Mouse (Mus musculus) monocyte, adult 5-6 weeks (primary cell): Measurements from ENCODE around the gene Paqr7. TPM values are rescaled to one million over a fixed set of nuclear protein-coding genes. Genes with fewer than 3 reads are reported as not detected.
"Not testable (repeated sequence)": the region's sequence is repeated elsewhere in the genome, so short reads cannot be mapped to it uniquely, and the experiment has no call there.

Experiments
- ATAC-seq: fragments of 153-309, 156-312 bp; replicated peaks from 2 replicates; pipeline ENCODE4 v1.8.0; 2017; ENCODE audit warnings: mild to moderate bottlenecking; ENCODE audit not compliant: low TSS enrichment, insufficient number of reproducible peaks, severe bottlenecking, poor library complexity, low FRiP score
- total RNA-seq: library from RNA; stranded (forward); fragments of 200-1000, 200-491, 200-594 nt; gene quantifications from 3 replicates; pipeline ENCODE4 v1.2.3, GENCODE M21; 2017

Paqr7 gene
- total RNA-seq, 1 experiment from 2014 or later: 2.3 TPM

GRCm38 (mm10) chr4:134494780-134495545 lies 1.5 kb upstream of the Paqr7 start:
- ATAC-seq: peak; percentile 62

GRCm38 (mm10) chr4:134495546-134495923 lies 962 bp upstream of the Paqr7 start:
- no peak for ATAC-seq

GRCm38 (mm10) chr4:134497223-134497622 lies 726 bp downstream of the Paqr7 start:
- ATAC-seq: no peak

GRCm38 (mm10) chr4:134497986-134498731 lies 1.7 kb downstream of the Paqr7 start:
- no peak for ATAC-seq

GRCm38 (mm10) chr4:134498983-134499382 lies 2.5 kb downstream of the Paqr7 start:
- not testable (repeated sequence) for ATAC-seq

- no peak for ATAC-seq
Measured at GRCm38 (mm10) chr4:134501095-134501494, 4.6 kb downstream of the Paqr7 start.

- no peak for ATAC-seq
Measured at GRCm38 (mm10) chr4:134503686-134504357, 7.3 kb downstream of the Paqr7 start.

- ATAC-seq: no peak
Measured at GRCm38 (mm10) chr4:134505303-134505789, 8.8 kb downstream of the Paqr7 start.

GRCm38 (mm10) chr4:134505966-134506594 lies 9.6 kb downstream of the Paqr7 start:
- no peak for ATAC-seq

GRCm38 (mm10) chr4:134506713-134507112 lies 10.2 kb downstream of the Paqr7 start:
- ATAC-seq: no peak

- no peak for ATAC-seq
Measured at GRCm38 (mm10) chr4:134510396-134510795, 13.9 kb downstream of the Paqr7 start.

GRCm38 (mm10) chr4:134510845-134511411 lies 14.4 kb downstream of the Paqr7 start, which contains the start of gene Aunip:
Aunip (plus strand) TSS chr4:134510999.
- peak; percentile 92 for ATAC-seq

- ATAC-seq: no peak
Measured at GRCm38 (mm10) chr4:134511730-134512129, 15.2 kb downstream of the Paqr7 start.

- ATAC-seq: 0 out of 2 replicates have a peak, but pooled peaks have one; percentile 34
Measured at GRCm38 (mm10) chr4:134512798-134513197, 16.3 kb downstream of the Paqr7 start.

GRCm38 (mm10) chr4:134514309-134514930 lies 17.9 kb downstream of the Paqr7 start:
- ATAC-seq: no peak

- ATAC-seq: no peak
Measured at GRCm38 (mm10) chr4:134515614-134516013, 19.1 kb downstream of the Paqr7 start.

- no peak for ATAC-seq
Measured at GRCm38 (mm10) chr4:134516981-134517380, 20.5 kb downstream of the Paqr7 start.

GRCm38 (mm10) chr4:134517719-134518118 lies 21.2 kb downstream of the Paqr7 start:
- ATAC-seq: no peak
